Mouse (Mus musculus) spleen, postnatal 36 days (tissue): ENCODE data around the gene Wdr89.

Experiments used
- DNase-seq, 2 experiments: peaks; one replicate each; pipeline ENCODE4 v3.0.0; 2022; ENCODE audit warnings: low spot score in 2 of 2, mixed read lengths in 1 of 2

Wdr89 gene

DNA sequence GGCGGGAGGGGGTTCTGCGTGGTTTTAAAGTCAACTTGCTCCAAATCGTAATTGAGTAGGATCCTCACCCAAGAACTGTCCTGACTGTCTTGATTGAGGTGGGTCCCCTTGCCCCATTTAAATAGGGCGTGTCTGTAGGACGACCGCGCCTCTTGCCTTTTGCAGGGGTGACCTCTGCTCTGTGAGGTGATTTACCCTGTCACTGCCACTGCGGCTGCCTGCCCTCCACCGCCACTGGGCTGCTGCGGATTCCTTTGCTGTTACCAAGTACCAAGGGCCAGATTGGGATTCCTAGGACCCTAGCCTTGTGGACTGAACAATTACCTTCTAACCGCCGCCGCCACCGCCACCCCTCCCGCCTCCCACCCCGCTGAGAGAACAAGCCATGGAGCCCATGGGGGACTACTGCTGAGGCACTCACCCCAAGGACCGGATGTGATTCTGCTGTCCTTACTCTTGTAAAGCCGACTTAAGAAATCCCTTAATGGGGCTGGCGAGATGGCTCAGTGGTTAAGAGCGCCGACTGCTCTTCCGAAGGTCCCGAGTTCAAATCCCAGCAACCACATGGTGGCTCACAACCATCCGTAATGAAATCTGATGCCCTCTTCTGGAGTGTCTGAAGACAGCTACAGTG lies 53.1 kb downstream of the Wdr89 start:
- no peak for DNase-seq

DNA sequence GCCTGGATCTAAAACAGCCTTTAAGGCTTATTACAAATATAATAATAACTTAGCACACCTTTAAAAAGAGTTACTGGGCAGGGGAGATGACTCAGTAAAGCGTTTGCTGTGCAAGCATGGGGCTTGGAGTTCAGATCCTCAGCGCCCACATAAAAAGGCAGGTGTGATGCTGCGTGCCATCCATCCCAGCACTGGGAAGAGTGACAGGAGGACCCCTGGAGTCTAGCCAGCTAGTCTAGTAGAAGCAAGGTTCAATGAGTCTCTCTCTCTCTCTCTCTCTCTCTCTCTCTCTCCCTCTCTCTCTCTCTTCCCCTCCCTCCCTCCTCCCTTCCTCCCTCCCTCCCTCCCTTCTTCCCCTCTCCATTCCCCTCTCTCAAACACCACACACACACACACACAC lies 53.8 kb downstream of the Wdr89 start:
- DNase-seq, result no peak

DNA sequence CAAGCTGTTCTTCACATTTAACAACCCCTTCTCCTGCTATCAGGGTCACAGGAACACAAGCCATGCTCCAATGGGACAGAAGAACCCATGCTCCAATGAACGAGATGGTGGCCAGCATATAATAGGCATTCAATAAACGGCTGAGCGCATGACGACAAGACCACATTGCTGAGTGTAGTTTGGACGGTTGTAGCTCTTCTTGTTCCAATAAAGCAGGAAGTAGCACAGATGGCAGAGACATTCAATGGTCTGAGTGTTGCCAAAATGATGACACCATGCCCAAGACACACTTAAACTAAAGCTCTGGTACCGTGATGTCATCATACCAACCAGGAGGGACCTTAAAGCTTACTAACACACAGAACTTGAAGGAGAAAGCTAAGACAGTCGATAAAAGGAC lies 56.6 kb downstream of the Wdr89 start:
- DNase-seq, result no peak

DNA sequence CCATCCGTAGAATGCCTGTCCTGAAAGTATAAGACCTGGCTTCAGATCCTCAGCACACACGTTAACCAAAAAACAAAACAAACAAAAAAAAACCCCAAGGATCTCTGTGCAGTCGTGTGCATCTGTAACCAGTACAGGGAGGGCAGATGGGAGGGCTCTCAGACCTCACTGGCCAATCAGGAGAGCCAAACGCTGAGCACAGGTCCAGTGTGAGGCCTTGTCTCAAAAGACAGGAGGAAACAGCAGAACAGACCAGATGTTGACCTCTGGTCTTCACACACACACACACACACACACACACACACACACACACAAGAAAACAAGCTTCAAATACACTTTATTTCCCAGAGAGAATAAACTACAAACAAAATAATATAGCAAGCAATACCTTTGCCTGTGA lies 69.8 kb downstream of the Wdr89 start:
- DNase-seq, result peak; percentile 20 to 22

DNA sequence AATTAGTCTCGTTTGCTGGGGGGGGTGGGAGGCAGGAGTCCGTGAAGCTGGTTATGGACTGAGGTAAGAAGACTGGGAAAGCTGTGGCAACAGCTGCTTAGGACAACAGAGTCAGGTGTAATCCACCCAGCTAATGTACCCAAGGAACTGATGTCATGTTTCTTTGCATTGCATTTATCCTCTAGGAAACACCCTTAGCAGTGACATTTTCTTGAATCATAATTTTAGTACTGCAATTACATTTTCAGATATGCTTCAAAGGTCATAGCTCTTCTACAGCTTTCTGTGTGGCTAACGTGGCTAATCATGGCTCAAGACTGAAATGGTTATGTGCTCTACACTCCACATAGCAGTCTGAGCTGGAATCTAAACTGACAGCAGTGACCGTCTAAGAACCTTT lies 70.3 kb downstream of the Wdr89 start:
- no peak for DNase-seq

DNA sequence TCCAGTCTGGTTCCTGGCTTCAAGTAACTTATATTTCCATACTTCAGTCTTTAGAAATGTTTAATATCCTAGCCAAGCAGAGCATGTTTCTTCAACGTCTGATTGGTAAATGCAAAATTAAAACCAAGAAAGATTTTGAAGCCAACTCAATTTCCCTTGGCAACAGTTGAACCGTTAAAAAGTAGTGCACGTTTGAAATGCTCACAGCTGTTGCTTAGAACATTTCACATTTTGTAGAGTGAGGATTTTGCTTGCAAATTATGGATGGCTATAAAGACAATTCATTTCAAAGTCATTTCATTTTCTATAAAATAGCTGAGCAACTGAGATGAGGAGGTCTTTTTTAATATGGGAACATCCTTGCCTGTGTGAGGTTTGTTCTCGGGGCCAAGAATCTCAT lies 71.6 kb downstream of the Wdr89 start:
- no peak for DNase-seq

DNA sequence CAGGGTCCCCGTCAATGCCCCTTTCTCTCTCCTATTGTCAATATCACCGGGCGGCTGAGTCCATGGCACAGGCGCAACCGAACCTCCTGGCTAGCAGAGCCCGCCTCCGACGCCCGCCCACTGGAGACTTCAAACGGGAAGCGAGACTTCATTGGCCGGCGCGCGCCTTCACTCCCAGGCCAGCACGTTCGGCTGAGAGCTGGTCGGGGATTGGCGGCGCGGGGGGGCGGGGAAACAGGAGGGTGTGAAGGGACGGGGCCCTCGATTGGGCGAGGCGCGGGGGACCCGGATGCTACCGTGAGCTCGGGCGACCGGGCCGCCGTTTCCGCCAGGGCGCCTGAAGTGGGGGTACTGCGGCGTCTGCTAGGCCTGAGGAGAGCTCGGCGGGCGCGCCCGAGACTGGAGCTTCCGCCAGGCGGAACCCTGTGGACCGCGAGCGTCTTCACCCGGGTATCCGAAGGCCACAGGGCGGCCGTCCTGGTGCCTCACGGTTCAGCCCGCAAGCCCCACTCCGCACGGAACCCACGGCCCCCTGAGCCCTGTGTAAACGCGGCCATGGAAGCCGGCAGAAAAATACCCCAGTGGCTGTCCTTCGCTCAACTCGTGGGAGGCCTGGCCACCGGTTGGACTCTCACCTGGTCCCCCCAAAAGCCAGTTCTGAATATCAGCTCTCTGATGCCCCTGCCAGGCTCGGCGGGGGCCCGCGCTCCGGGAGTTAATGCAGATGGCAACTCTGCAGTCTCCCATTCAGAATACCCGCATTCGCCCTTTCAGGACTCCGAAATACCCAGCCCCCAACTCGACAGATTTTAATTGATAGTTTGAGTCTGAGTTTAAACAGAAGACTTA lies 73.0 kb downstream of the Wdr89 start, which contains the start of gene Ppp2r5e:
TSS of gene Ppp2r5e (minus strand) at position 92 of the 849 bp plus-strand sequence.
- peak; percentile 99 for DNase-seq

DNA sequence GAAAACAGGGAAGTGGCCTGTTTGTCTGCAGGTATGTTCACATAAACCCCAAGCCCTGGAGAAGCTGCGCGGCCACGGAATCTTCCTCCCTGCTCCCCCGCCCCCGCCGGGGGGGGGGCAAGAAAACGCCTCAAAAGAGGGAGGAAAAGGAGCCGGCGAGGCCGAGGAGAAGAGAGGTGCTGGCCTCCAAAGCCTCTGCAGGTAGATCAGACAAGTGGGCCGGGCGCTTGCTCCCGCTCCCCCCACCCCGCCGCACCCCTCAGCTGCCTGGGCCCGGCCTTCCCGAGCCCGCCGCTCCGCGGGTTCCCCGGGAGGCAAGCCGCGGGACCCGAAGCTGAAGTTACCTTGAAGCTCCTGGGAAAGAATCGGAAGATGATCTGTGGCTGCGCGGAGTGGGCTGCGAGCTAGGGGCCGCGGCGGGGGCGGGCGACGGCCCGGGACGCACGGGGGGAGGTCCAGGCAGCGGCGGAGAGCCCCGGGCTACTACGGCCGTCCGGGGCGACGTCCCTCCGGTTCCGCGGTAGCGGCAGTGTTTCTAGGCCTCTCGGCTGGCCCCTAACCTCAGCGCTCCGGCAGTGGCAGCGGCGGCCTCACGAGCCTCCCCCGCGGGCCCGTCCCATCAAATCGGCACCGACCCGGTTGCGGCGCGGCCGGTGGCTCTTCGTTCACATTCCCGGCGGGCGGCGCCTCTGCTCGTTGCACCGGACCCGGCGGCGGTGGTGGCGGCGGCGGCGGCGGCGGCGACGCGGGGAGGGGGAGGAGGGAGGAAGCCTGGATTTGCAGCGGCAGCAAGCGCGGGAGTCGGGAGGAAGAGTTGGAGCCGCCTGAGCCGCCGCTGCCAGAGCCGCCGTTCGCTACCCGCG lies 73.8 kb downstream of the Wdr89 start:
- peak; percentile 14 to 25 for DNase-seq

DNA sequence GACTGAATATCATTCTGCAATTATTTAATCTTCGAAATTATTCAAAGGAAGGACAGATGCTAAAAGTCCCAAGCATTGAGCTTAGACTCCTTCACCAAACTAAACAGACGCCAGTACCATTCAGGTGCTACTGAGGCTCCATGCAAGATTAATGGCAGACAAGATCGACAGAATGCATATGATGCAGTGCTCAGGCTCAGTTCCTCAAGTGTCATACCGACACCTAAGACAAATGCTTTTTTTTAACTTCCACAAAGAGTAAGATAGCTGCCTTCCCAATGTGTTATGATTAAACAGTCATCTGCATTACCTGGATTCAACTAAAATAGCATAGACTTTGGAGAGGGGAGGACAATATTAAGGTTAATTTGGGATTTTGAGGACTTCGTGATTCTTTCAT lies 74.9 kb downstream of the Wdr89 start:
- no peak for DNase-seq

DNA sequence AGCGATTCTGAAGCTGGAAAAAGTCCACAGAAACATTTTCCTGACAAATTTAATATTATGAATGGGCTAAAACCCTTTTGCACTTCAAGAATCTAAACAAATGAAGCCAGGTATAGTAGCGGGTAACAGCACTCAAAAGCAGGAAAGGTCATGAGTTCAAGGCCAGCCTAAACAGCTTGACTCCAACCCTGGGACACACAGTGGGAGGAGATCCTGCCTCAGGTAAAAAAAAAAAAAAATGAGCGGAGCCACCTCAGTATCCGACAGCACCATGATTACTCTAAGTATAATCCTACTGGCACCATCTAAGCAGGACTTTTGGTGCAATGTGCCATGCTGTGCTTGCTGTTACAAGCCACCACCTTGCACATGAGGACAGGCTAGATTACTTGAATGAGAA lies 75.5 kb downstream of the Wdr89 start:
- DNase-seq, result no peak

DNA sequence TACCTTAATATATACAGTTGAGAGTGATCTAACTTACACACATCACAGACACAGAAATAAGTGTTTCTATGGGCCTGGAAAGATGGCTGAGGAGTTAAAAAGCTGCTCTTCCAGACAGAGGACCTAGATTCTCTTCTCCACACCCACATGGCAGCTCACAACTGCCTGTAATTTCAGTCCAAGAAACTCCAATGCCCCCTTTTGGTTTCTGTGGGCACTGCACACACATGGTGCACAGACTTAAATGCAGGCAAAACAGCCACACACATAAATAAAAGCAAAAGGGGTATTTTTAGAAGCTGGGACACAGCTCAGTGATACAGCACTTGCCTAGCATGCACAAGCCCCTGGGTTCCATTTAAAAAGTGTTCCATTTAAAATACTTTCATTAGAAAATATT lies 81.8 kb downstream of the Wdr89 start:
- no peak for DNase-seq

DNA sequence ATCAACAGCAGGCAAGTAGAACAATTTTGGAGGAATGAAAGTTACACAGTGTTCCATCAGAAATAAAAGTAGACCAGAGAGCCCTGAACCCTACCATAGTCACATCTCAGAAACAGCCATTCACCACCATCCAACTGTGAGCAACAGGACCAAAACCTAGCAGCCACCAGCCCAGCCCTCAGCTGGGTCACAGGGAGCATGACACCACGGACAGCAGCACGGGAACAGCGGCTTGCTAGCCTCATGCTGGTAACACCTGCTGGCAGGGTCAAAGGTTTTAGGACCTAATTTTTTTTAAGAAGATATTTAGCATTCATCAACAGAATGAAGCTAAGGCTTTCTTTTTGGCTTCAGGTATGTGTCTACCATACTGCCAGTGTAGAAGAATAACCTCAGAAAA lies 85.6 kb downstream of the Wdr89 start:
- DNase-seq, result no peak
